Mouse (Mus musculus) monocyte, adult 5-6 weeks (primary cell): ENCODE results near the gene Lrp3. TPM values are rescaled to one million over a fixed set of nuclear protein-coding genes. Genes with fewer than 3 reads are reported as not detected.

Experiments
- ATAC-seq: fragments of 153-309, 156-312 bp; replicated peaks from 2 replicates; pipeline ENCODE4 v1.8.0; 2017; ENCODE audit warnings: mild to moderate bottlenecking; ENCODE audit not compliant: low TSS enrichment, insufficient number of reproducible peaks, severe bottlenecking, poor library complexity, low FRiP score
- total RNA-seq: library from RNA; stranded (forward); fragments of 200-1000, 200-491, 200-594 nt; gene quantifications from 3 replicates; pipeline ENCODE4 v1.2.3, GENCODE M21; 2017

Lrp3 gene
- total RNA-seq, 1 experiment from 2014 or later, result not detected

DNA sequence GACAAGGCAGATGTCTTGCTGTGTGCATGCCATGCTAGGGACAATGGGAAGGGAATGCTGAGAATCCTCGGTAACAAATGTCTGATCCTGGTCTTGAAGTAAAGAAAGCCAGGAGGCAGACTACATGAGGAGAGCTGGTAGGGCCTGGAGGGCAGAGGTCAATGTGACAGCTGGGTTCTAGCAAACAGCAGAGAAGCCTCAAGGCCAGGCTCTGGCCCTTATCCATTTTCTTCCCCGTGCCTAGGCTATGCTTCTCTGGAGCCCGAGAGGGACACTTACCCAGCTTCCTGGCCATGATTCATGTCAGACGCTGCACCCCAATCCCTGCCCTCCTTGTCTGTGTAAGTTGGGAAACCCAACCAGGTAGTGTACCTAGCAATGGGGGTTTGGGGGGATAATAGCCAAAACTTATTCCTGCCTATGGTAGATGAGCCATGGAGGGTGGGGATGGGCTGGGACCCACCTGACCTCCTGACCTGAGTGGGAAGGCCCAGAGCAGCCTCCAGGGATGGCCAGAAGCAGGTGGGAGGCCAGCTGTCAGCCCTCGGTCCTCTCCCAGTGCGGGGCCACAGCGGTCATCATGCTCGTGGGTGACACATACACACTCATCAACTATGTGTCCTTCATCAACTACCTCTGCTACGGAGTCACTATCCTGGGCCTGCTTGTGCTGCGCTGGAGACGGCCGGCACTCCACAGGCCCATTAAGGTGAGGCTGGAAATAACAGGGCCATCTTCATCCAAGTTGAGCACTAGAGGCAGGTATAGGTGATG is 16.1 kb downstream of the Lrp3 start:
- ATAC-seq, result no peak

DNA sequence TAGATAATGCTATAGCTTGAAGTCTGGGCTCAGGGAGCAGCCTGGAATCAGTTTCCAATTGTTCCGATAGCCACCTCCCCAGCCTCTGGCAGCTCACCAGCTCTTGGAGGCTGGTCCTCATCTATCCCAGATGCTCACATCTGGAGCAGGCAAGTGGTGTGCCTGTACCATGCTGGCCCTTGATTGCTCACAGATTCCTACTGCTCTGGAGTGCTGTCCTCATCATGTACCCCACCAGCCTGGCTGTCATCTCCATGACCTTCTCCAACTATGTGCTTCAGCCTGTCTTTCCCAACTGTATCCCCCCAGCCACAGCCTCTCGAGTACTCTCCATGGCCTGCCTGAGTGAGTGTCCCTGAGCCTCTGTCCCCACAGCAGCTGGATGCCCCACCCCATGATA is 18.3 kb downstream of the Lrp3 start:
- ATAC-seq, result no peak

GRCm38 (mm10) chr7:35191276-35191675 is 24.0 kb downstream of the Lrp3 start:
- no peak for ATAC-seq

DNA sequence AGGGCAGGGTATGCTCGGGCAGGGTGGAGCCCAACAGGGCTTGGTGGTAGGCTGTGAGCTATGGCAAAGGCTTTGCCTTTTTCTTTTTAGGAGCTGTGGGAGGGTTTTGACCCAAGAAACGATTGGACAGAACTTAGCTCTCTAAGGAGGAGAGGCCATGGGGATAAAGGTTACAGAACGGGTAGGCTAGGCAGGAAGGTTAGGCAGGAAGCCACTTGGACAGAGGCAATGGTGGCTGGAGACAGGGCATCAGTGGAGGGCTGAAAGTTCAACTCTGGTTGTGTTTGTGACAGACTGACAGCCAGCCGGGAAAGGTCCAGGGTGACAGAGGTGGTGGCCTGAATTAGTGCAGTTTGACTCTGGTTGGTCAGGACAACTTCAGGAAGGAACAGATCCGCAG is 25.6 kb downstream of the Lrp3 start:
- no peak for ATAC-seq

- no peak for ATAC-seq
Observed at GRCm38 (mm10) chr7:35185889-35186569, 29.3 kb downstream of the Lrp3 start, which contains the start of gene Slc7a10. TSS of gene Slc7a10 (plus strand) at chr7:35186385.

DNA sequence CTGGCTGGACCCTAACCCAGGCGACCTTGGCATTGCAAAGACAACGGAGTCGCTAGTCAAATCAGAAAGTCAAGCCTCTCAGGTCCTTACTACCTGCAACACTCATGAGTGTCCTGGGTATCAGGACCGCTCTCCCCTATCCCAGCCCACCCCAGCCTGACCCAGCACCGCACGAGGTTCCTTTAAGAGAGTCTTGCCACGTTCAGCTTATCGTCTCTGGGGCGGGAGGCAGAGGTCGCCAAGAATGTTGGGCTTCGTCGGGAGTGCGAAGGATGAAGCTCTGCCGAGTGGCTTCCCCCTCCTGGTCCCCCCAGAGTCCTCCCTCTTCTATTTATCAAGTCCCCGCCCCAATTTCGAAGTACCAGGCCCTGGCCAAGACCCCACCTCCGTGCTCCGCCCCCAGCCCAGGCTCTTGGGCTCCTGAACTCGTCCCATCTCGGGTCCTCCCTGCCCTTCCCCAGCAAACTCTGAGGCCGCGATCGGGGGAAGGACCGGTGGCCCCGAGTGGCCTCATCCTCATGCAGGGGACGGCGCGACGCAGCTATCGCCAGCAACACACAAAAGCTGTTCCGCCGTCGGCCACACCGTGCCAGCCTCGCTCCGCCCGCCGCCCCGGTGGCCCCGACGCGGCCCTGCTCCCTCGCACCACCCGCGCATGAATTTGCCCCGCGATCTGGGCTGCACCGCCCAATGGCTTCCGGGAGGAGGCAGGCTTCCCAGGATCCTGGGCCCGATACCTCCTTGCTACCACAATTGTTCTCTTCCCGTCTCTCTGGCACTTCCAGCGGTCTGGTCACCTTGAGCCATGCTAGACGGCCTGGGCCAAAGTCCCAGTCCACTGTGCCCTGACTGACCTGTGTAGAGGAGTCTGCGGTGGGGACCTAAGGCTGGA is 30.2 kb downstream of the Lrp3 start:
- no peak for ATAC-seq

DNA sequence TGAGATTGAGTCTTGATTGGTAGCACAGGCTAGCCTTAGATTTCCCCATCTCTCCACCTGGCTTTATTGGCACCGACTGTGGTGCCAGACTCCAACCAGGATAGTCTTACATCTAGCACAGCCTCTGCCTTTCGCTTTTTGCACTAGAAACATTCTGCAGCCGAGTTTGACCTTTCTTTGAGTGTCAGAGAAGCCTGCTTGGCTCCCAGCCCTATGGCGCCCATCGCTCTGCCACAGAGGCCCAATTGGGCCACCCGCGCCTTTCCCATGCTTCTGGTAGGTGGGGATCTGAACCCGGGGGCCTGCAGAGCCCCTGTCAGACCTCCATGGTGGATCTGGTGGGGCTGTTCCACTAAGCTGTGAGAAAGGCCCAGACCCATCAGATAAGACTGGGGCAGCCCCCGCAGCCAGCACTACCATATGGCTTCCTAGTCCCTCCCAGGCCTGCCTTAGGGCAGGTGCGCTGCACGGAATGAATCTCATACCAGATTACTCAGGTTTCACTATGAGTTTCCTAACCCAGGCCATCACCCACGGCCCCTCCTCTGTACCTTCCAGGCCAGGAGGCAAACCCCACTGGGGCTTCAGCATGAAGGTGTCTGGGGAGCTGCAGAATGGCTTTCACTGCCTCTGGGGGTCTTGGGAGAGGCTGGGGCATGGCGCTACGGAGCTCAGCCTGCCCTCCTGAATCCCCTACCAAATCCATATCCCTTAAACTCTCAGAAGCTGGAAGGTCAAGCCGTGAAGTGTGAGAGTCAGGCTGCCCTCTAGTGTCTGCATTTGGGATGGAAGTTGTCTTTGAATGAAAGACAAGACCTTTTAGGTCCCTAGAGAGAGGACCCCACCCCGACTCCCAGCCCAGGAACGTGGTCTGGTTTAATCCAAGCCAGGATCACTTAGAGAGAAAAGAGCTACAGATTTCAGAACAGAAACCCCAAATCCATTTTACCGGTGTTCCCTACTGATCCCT is 38.6 kb downstream of the Lrp3 start:
- ATAC-seq, result no peak

- no peak for ATAC-seq
Observed at GRCm38 (mm10) chr7:35175533-35175932, 39.8 kb downstream of the Lrp3 start.

- no peak for ATAC-seq
Observed at GRCm38 (mm10) chr7:35172519-35172918, 42.8 kb downstream of the Lrp3 start.

DNA sequence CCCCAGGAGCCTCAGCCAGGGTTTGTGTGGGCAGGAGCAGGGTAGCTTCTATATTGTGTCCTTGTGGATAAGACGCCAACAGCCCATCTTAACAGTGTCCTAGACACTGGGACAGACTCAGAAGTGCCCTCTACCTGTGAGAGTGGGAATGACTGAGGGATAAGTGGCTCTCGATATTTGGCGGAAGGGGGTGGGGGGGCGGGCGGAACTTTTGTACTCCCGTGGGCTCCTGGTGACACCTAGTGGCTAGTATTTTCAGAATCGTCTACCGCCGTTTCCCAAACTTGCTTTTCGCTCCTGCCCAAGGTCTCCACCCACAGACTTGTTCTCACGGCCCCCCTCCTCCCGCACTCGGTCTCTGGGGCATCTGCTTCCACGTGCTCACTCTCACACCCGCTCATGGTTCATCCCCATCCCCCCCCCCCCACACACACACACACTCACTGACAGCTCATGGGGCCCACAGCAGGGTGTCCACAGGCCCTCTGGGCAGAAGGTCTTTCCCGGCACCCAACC is 43.4 kb downstream of the Lrp3 start:
- peak; percentile 61 for ATAC-seq

- ATAC-seq, result peak; percentile 67
Observed at GRCm38 (mm10) chr7:35169341-35169740, 46.0 kb downstream of the Lrp3 start.

DNA sequence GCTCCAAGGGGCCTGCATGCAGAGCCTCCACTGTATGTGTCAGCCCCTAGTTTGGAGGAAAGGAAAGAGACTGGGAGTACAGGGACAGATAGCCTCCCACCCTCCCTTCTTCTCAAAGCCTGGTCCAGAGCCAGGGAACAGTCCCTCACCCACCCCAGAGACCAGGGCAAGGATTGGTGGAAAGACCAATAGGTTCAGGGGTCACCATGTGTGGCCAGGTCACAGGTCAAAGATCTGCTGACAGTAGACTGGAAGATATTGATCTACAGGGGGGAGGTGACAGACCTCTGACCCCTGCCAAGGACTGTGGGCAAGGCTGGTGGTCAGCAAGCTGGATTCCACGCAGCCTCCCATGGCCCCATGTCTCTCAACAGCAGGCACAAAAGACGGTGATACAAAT is 47.4 kb downstream of the Lrp3 start:
- ATAC-seq, result no peak

DNA sequence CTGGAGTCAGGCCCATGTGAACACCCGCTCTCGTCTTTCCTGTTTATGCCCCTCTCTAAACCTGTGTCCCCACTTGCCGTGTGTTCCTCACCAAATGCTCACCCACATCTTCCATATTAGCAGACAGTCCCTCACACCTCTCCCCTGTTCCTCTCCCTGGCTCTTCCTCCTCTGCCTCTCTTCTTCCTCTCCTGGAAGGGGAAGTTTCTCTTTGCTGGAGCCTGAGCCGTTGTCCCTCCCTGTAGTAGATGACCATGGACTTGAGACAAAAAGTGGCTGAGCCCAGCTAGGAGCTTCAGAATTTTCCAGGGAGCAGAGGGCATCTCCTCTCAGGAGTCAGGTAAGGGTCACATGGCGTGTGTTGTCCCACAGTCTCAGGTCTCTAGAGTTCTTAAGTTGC is 48.3 kb downstream of the Lrp3 start:
- ATAC-seq, result no peak

- ATAC-seq, result no peak
Observed at GRCm38 (mm10) chr7:35164131-35164530, 51.2 kb downstream of the Lrp3 start.

- no peak for ATAC-seq
Observed at GRCm38 (mm10) chr7:35163600-35163999, 51.7 kb downstream of the Lrp3 start.

GRCm38 (mm10) chr7:35162443-35162842 is 52.9 kb downstream of the Lrp3 start:
- no peak for ATAC-seq

GRCm38 (mm10) chr7:35157512-35157911 is 57.8 kb downstream of the Lrp3 start:
- no peak for ATAC-seq
